Mouse (Mus musculus) intestine, embryonic 14.5 days (tissue): ENCODE data around the gene Rin2. TPM values are rescaled to one million over a fixed set of nuclear protein-coding genes. Genes with fewer than 3 reads are reported as not detected.
A peak's percentile ranks its signal among the peaks of the same experiment; 100 is the strongest.
"Not testable (repeated sequence)": the region's sequence is repeated elsewhere in the genome, so short reads cannot be mapped to it uniquely, and the experiment has no call there.

ENCODE experiments used
- ATAC-seq: fragments of 200-750 bp; cut with Nextera tagmentation; replicated peaks from 2 replicates; pipeline ENCODE4 v1.8.0; 2017; ENCODE audit warnings: low read depth, moderate number of reproducible peaks, moderate TSS enrichment, moderate library complexity; ENCODE audit not compliant: low FRiP score, low TSS enrichment
- DNase-seq: peaks from one replicate; pipeline ENCODE4 v3.0.0-alpha.2; 2018; ENCODE audit warnings: low spot score
- H3K27ac ChIP-seq: fragments of 300-500 bp; sonication (generic); 2 replicates; pipeline ENCODE4 v1.5.1; 2014; ENCODE audit warnings: low read depth, mild to moderate bottlenecking, control low read depth
- H3K27me3 ChIP-seq: fragments of 300-500 bp; sonication (generic); replicated peaks from 2 replicates; pipeline ENCODE4 v1.6.1; 2014; ENCODE audit warnings: low read length, control low read depth; ENCODE audit not compliant: control insufficient read depth, insufficient read depth
- H3K36me3 ChIP-seq: fragments of 300-500 bp; sonication (generic); 2 replicates; pipeline ENCODE4 v1.6.1; 2014; ENCODE audit warnings: low read length, control low read depth; ENCODE audit not compliant: control insufficient read depth, insufficient read depth
- H3K4me1 ChIP-seq: fragments of 300-500 bp; sonication (generic); replicated peaks from 2 replicates; pipeline ENCODE4 v1.6.1; 2014; ENCODE audit warnings: low read length, control low read depth, mixed read lengths; ENCODE audit not compliant: control insufficient read depth, insufficient read depth
- H3K4me2 ChIP-seq: fragments of 300-500 bp; sonication (generic); 2 replicates; pipeline ENCODE4 v1.6.1; 2014; ENCODE audit warnings: low read length
- H3K4me3 ChIP-seq: fragments of 300-500 bp; sonication (generic); 2 replicates; pipeline ENCODE4 v1.5.1; 2014; ENCODE audit warnings: low read depth, low read length, control low read depth, mixed read lengths
- H3K9ac ChIP-seq: fragments of 300-500 bp; sonication (generic); 2 replicates; pipeline ENCODE4 v1.6.1; 2014; ENCODE audit warnings: mild to moderate bottlenecking, low read length
- H3K9me3 ChIP-seq: fragments of 300-500 bp; sonication (generic); 2 replicates; pipeline ENCODE4 v1.6.1; 2016; ENCODE audit warnings: low read length, control low read depth; ENCODE audit not compliant: control insufficient read depth
- WGBS: fragments of 180-500 bp; shearing (Covaris S2); extraction: QIAGEN DNeasy Blood & Tissue Kit; methylation state at CpG from one replicate; pipeline ENCODE4 v1.1.7; 2014; 5-methylcytosine and 5-hydroxymethylcytosine counted together
- polyA plus RNA-seq: library from polyadenylated mRNA; unstranded; fragments of >200 nt; fragmentation: Nextera tagmentation; extraction: Ambion mirVana; gene quantifications from 2 replicates; pipeline ENCODE4 v1.2.1, GENCODE M21; 2014

Rin2 gene
- polyA plus RNA-seq, 1 experiment from 2014 or later, result 25.0 TPM

- ATAC-seq, result no peak
- WGBS, result 17% methylated on average over 3 of the region's 3 CpGs
- no peak overlapping the region for H3K27ac ChIP-seq
Measured at GRCm38 (mm10) chr2:145712026-145712425, 37.0 kb downstream of the Rin2 start.

GRCm38 (mm10) chr2:145717539-145717938 lies 42.5 kb downstream of the Rin2 start:
- ATAC-seq (no peak), DNase-seq (no peak)
- no peaks in the 10 kb centered on the region for H3K27me3 ChIP-seq
- WGBS, result 96% methylated on average over 1 of the region's 1 CpGs
- no peak overlapping the region for H3K9ac ChIP-seq
- no peak overlapping the region for H3K4me2 ChIP-seq
- H3K36me3 ChIP-seq, result 0 out of 2 replicates have a peak, but pooled peaks cover 2% of the 10 kb centered on the region
- H3K27ac ChIP-seq, result no peak overlapping the region
- H3K4me1 ChIP-seq, result no peaks in the 10 kb centered on the region
- no peaks in the 10 kb centered on the region for H3K9me3 ChIP-seq
- no peak overlapping the region for H3K4me3 ChIP-seq

More at GRCm38 (mm10) chr2:145712026-145712425, 37.0 kb downstream of the Rin2 start:
- Histone ChIP-seq H3K4me2 (no peak overlapping the region), H3K27me3 (no peaks in the 10 kb centered on the region), H3K9ac (no peak overlapping the region), H3K4me3 (no peak overlapping the region), H3K9me3 (no peaks in the 10 kb centered on the region), H3K36me3 (0 out of 2 replicates have a peak, but pooled peaks cover 2% of the 10 kb centered on the region), H3K4me1 (no peaks in the 10 kb centered on the region)
- peak; percentile 37 for DNase-seq

GRCm38 (mm10) chr2:145718624-145719183 lies 43.7 kb downstream of the Rin2 start:
- H3K36me3 ChIP-seq, result 0 out of 2 replicates have a peak, but pooled peaks cover 2% of the 10 kb centered on the region
- no peaks in the 10 kb centered on the region for H3K9me3 ChIP-seq
- ATAC-seq, result no peak
- no peaks in the 10 kb centered on the region for H3K4me1 ChIP-seq
- H3K27ac ChIP-seq, result no peak overlapping the region
- no peaks in the 10 kb centered on the region for H3K27me3 ChIP-seq
- DNase-seq, result peak; percentile 29
- 86% methylated on average over 5 of the region's 5 CpGs for WGBS
- no peak overlapping the region for H3K9ac ChIP-seq
- H3K4me3 ChIP-seq, result no peak overlapping the region
- no peak overlapping the region for H3K4me2 ChIP-seq

DNA sequence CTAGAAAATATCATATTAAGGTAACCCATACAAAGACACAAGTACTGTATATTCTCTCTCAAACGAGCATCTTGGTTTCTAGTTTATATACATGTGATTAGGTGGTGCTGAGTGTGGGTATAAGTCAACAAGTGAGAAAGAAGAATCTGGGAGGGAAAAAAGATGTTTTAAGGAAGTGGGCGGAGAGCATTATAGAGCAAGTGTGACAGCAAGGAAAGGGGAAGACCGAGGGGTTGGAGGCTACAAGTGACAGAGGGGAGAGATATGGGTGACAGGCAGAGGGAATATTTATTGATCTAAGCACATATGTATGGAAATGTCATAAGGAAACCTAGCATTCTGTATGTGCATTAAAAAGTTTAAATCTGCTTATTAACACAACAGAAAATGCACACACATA lies 45.1 kb downstream of the Rin2 start:
- peak; percentile 32 for DNase-seq
- Histone ChIP-seq H3K4me2 (no peak overlapping the region), H3K27ac (no peak overlapping the region), H3K4me3 (no peak overlapping the region), H3K9me3 (no peaks in the 10 kb centered on the region), H3K27me3 (no peaks in the 10 kb centered on the region), H3K4me1 (no peaks in the 10 kb centered on the region), H3K9ac (no peak overlapping the region), H3K36me3 (no peaks in the 10 kb centered on the region)
- WGBS, result 73% methylated on average over 3 of the region's 3 CpGs
- no peak for ATAC-seq

GRCm38 (mm10) chr2:145720743-145721142 lies 45.7 kb downstream of the Rin2 start:
- no peak for ATAC-seq
- no peaks in the 10 kb centered on the region for H3K9me3 ChIP-seq
- no peak overlapping the region for H3K4me2 ChIP-seq
- WGBS, result 90% methylated on average over 2 of the region's 2 CpGs
- DNase-seq, result no peak
- no peaks in the 10 kb centered on the region for H3K27me3 ChIP-seq
- no peak overlapping the region for H3K9ac ChIP-seq
- no peaks in the 10 kb centered on the region for H3K4me1 ChIP-seq
- no peaks in the 10 kb centered on the region for H3K36me3 ChIP-seq
- no peak overlapping the region for H3K4me3 ChIP-seq
- H3K27ac ChIP-seq, result no peak overlapping the region

- not testable (repeated sequence) for H3K4me2 ChIP-seq, H3K9me3 ChIP-seq, H3K36me3 ChIP-seq, H3K27ac ChIP-seq, DNase-seq, H3K4me1 ChIP-seq, ATAC-seq, H3K27me3 ChIP-seq, H3K4me3 ChIP-seq, H3K9ac ChIP-seq
- 92% methylated on average over 2 of the region's 2 CpGs for WGBS
Measured at GRCm38 (mm10) chr2:145722304-145722703, 47.3 kb downstream of the Rin2 start.

DNA sequence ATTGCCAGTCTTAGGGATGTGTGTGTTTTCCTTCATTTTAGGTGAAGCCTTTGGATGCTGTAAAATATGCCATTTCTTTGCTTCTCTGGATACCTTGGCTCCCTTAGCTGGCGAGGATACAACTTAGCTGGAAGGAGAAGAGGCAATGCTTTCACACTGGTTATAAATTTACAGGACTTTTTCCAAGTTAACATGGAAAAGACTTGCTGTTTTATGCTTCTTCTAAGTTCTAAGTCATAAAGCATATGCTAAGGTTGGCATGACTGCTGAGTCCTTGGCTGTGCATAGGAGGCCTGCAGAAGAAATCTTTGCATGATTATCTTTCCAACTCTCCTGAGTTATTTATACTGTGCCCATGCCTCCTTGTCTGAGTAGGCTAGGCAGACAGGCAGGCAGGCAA lies 49.3 kb downstream of the Rin2 start:
- Histone ChIP-seq H3K4me1 (no peaks in the 10 kb centered on the region), H3K27ac (no peak overlapping the region), H3K27me3 (no peaks in the 10 kb centered on the region), H3K4me2 (no peak overlapping the region), H3K9me3 (no peaks in the 10 kb centered on the region), H3K36me3 (no peaks in the 10 kb centered on the region), H3K9ac (no peak overlapping the region), H3K4me3 (no peak overlapping the region)
- DNase-seq (no peak), ATAC-seq (no peak)
- 75% methylated on average over 1 of the region's 1 CpGs for WGBS

DNA sequence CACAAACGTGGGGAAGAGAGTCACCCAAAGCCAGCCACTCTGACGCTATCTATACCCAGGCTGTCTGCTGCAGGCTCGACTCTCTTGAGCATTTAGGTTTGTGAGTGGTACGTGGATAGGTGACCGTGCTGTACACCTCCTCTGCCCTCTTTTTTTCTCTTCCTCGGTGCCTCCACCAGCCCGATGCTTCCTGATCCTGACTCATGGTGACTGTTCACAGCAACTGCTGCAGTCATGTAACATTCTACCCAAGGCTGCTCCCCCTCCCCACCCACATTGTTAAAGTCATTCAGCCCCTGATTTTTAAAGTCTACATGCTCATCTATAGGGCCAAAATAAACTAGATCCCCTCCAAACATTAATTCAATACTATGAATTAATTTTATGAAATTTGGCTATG lies 54.4 kb downstream of the Rin2 start:
- ATAC-seq (no peak), DNase-seq (no peak)
- Histone ChIP-seq H3K4me3 (no peak overlapping the region), H3K9me3 (no peaks in the 10 kb centered on the region), H3K27ac (no peak overlapping the region), H3K36me3 (no peaks in the 10 kb centered on the region), H3K4me2 (no peak overlapping the region), H3K27me3 (no peaks in the 10 kb centered on the region), H3K9ac (no peak overlapping the region), H3K4me1 (no peaks in the 10 kb centered on the region)
- 75% methylated on average over 7 of the region's 7 CpGs for WGBS

- H3K9ac ChIP-seq, result no peak overlapping the region
- 78% methylated on average over 9 of the region's 9 CpGs for WGBS
- no peak overlapping the region for H3K4me2 ChIP-seq
- H3K27ac ChIP-seq, result no peak overlapping the region
- H3K4me3 ChIP-seq, result no peak overlapping the region
- ATAC-seq, result no peak
- no peaks in the 10 kb centered on the region for H3K9me3 ChIP-seq
- no peaks in the 10 kb centered on the region for H3K4me1 ChIP-seq
- no peaks in the 10 kb centered on the region for H3K36me3 ChIP-seq
- no peaks in the 10 kb centered on the region for H3K27me3 ChIP-seq
- DNase-seq, result no peak
Measured at GRCm38 (mm10) chr2:145730189-145730880, 55.3 kb downstream of the Rin2 start.
